Mouse (Mus musculus) adrenal gland, adult 2 months (tissue): ENCODE measurements around the gene Lpp. TPM values are rescaled to one million over a fixed set of nuclear protein-coding genes. Genes with fewer than 3 reads are reported as not detected.

Source experiments
- DNase-seq: peaks from one replicate; pipeline ENCODE4 v3.0.0; 2021
- long read RNA-seq: library from polyadenylated mRNA; stranded (forward); transcript quantifications from one replicate; pipeline ENCODE4 v2.0.0, GENCODE M21; 2021
- polyA plus RNA-seq: library from polyadenylated mRNA; depleted of rRNA; stranded (reverse); fragments of >200 nt; gene quantifications from 2 replicates; pipeline ENCODE4 v1.2.3, GENCODE M21; 2012; rRNA removed
- total RNA-seq, 2 experiments: library from RNA; stranded (reverse); gene quantifications; 2 replicates each; pipeline ENCODE4 v1.2.3; 2021

Gene Lpp
- total RNA-seq (10 to 100 TPM; 35.1 to 94.8 TPM), polyA plus RNA-seq (15.0 and 32.3 TPM in 2 replicates)
- long read RNA-seq, partial matches to known transcripts = 0 of 3 reads
- long read RNA-seq, other reads (novel, unspliced or antisense) = 3 of 3 reads

- peak; percentile 91 for DNase-seq
These were observed at the start of gene Lpp for GRCm38 (mm10) chr16:24392651-24393555. Lpp (plus strand) TSS chr16:24393507.

GRCm38 (mm10) chr16:24347582-24348411 is 45.5 kb upstream of the Lpp start:
- DNase-seq = no peak

GRCm38 (mm10) chr16:24350306-24350705 is 43.0 kb upstream of the Lpp start:
- peak; percentile 58 for DNase-seq

GRCm38 (mm10) chr16:24350751-24351150 is 42.6 kb upstream of the Lpp start:
- no peak for DNase-seq

- no peak for DNase-seq
These were observed 41.5 kb upstream of the Lpp start for GRCm38 (mm10) chr16:24351811-24352210.

- DNase-seq = no peak
These were observed 39.5 kb upstream of the Lpp start for GRCm38 (mm10) chr16:24353816-24354215.

GRCm38 (mm10) chr16:24361667-24362066 is 31.6 kb upstream of the Lpp start:
- peak; percentile 89 for DNase-seq

GRCm38 (mm10) chr16:24364030-24364687 is 29.1 kb upstream of the Lpp start:
- peak; percentile 42 for DNase-seq

GRCm38 (mm10) chr16:24365900-24366299 is 27.4 kb upstream of the Lpp start:
- DNase-seq = no peak

GRCm38 (mm10) chr16:24367071-24367470 is 26.2 kb upstream of the Lpp start:
- no peak for DNase-seq

GRCm38 (mm10) chr16:24367506-24367905 is 25.8 kb upstream of the Lpp start:
- no peak for DNase-seq

- no peak for DNase-seq
These were observed 16.8 kb upstream of the Lpp start for GRCm38 (mm10) chr16:24376478-24376877.

- DNase-seq = no peak
These were observed 2.7 kb upstream of the Lpp start for GRCm38 (mm10) chr16:24390596-24390995.

GRCm38 (mm10) chr16:24391111-24391510 is 2.2 kb upstream of the Lpp start:
- no peak for DNase-seq

GRCm38 (mm10) chr16:24391901-24392300 is 1.4 kb upstream of the Lpp start:
- DNase-seq = no peak

- DNase-seq = peak; percentile 91
These were observed 376 bp downstream of the Lpp start for GRCm38 (mm10) chr16:24393556-24394210.

GRCm38 (mm10) chr16:24394211-24394991 is 1.1 kb downstream of the Lpp start:
- DNase-seq = peak; percentile 64

GRCm38 (mm10) chr16:24395100-24395499 is 1.8 kb downstream of the Lpp start:
- DNase-seq = peak; percentile 64

GRCm38 (mm10) chr16:24396504-24396903 is 3.2 kb downstream of the Lpp start:
- no peak for DNase-seq

GRCm38 (mm10) chr16:24398476-24398875 is 5.2 kb downstream of the Lpp start:
- DNase-seq = no peak

GRCm38 (mm10) chr16:24398893-24399292 is 5.6 kb downstream of the Lpp start:
- DNase-seq = no peak
